Mouse (Mus musculus) embryonic fibroblast, embryonic 13.5 days (primary cell): ENCODE results near the gene Rad51d. TPM values are rescaled to one million over a fixed set of nuclear protein-coding genes. Genes with fewer than 3 reads are reported as not detected.

ENCODE experiments used
- H3K27ac ChIP-seq: 2 replicates; pipeline ENCODE4 v1.5.1; 2012; ENCODE audit warnings: low read length, control low read depth, inconsistent platforms; ENCODE audit not compliant: insufficient read depth
- H3K4me1 ChIP-seq: 2 replicates; pipeline ENCODE4 v1.6.1; 2011; ENCODE audit warnings: low read length; ENCODE audit not compliant: control insufficient read depth, insufficient read depth
- H3K4me3 ChIP-seq: 2 replicates; pipeline ENCODE4 v1.5.1; 2011; ENCODE audit warnings: mild to moderate bottlenecking, control low read depth, low read length; ENCODE audit not compliant: insufficient read depth
- CTCF ChIP-seq: IDR thresholded peaks from 2 replicates; pipeline ENCODE4 v1.5.1; 2011; ENCODE audit warnings: mild to moderate bottlenecking, control low read depth, low read length, moderate library complexity, borderline replicate concordance; ENCODE audit not compliant: insufficient read depth
- POLR2A ChIP-seq: IDR thresholded peaks from 2 replicates; pipeline ENCODE4 v1.6.1; 2011; ENCODE audit warnings: low read depth, mild to moderate bottlenecking, control low read depth, low read length, moderate library complexity
- polyA plus RNA-seq: library from polyadenylated mRNA; stranded (reverse); fragments of >200 nt; gene quantifications from 2 replicates; pipeline ENCODE4 v1.2.4, GENCODE M21; 2011; ENCODE audit warnings: low read depth; ENCODE audit not compliant: missing spikeins, insufficient read length

Gene Rad51d
- polyA plus RNA-seq, 1 experiment: 14.0 TPM

DNA sequence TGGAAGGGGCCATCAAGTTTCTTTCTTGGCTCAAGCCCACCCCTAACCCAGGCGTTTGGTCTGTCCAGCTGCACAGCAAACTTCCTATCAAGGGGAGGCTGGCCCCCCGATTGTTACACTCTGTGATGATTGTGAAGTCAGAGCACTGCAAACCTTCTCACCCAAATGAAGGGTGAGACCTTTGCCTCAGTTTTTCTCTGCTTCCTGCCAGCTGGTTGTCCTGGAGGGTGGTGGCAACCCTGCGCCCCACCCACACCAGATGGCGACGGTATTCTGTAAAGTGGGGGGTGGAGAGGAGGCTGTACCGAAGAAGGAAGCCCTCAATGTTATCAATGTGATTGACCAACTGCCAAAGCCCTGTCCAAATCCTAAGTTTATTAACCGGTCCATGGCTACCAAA is 1.5 kb upstream of the Rad51d start, which contains the start of gene Fndc8:
Fndc8 (plus strand) TSS at position 189 of the 400 bp plus-strand sequence.
- Histone ChIP-seq H3K27ac (no peak within 1 kb of the TSS), H3K4me1 (no peaks in the 10 kb centered on the region), H3K4me3 (no peak within 1 kb of the TSS)
- no peak for TF ChIP-seq POLR2A
- no peak for TF ChIP-seq CTCF

DNA sequence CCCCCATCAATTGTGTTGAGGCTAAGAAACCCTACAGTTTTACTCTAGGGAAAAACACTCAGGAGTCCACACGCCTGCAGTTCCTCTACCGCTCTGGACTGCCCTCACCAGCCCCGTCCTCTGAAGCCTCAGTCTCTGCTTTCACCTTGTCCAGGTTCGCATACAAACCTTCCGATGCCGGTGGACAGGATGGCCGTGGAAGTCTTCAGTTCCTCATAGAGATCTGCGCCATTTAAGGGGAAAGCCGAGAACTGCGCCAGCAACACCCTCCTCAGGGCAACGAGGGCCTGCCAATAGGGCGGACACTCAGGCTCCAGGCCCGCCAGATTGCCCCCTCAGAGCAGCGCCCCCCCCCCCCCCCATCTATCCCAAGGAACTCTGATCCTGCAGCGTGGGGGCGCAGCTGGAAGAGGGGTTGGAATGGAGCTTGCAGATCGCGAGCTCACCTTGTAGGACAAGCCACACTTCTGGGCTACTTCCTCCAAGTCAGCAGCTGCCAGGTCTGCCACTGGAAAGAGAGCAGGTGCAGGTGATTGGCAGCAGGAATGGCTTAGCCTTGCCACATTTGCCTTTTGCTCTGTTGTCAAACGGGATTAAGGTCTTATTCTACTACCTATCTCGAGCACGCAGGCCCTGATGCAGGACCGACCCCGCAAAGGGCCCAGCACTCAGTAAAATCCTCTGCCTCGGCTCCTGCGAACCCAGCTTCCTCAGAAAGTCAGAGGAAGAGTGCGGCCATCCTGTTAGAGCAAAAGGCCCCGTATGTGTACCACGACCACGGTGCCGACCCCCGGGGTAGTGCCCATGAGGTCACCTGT is 681 bp downstream of the Rad51d start:
- Histone ChIP-seq H3K4me1 (no peaks in the 10 kb centered on the region), H3K4me3 (peak overlapping the region; percentile 76), H3K27ac (0 out of 2 replicates have a peak overlapping the region, but pooled peaks have one; percentile 14)
- TF ChIP-seq CTCF (no peak), POLR2A (peak; percentile 43; the same call in 1 of the 2 replicates)

DNA sequence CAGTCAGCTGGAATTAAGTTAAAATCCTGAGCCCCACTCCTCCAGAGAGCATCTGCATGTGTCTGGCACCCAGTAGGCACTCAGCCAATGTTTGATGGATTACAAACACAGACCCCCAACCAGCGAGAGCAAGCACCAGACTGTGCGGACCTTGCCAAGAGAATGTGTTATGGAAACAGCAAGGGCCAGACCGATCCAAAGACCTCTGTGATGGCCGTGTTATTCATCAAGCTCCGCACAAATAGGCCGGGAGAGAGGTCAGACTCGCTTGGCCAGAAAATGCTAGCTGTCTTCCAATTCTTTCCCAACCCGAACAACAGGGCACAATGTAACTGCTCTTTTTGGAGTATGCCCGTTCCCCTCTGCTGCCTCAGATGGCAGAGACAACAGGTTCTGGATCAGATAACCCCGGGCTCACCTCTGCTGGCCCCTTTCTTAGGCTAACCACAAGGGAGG is 1.9 kb downstream of the Rad51d start:
- Histone ChIP-seq H3K27ac (no peak overlapping the region), H3K4me1 (no peaks in the 10 kb centered on the region), H3K4me3 (no peak overlapping the region)
- TF ChIP-seq POLR2A (no peak), CTCF (no peak)

DNA sequence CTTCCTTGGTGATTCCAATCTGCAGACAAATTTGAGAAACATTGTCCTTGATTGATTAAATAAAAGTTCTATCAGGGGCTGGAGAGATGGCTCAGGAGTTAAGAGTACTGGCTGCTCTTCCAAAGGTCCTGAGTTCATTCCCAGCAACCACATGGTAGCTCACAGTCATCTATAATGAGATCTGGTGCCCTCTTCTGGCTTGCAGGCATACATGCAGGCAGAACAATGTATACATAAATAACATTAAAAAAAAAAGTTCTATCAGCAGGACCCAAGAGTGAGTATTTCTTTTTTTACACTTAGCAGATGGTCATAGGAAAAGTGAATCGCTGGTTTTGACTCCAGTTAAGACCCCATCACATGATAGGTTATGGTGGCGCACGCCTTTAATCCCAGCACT is 3.9 kb downstream of the Rad51d start:
- Histone ChIP-seq H3K27ac (no peak overlapping the region), H3K4me3 (no peak overlapping the region), H3K4me1 (no peaks in the 10 kb centered on the region)
- TF ChIP-seq POLR2A: no peak
- TF ChIP-seq CTCF: no peak

DNA sequence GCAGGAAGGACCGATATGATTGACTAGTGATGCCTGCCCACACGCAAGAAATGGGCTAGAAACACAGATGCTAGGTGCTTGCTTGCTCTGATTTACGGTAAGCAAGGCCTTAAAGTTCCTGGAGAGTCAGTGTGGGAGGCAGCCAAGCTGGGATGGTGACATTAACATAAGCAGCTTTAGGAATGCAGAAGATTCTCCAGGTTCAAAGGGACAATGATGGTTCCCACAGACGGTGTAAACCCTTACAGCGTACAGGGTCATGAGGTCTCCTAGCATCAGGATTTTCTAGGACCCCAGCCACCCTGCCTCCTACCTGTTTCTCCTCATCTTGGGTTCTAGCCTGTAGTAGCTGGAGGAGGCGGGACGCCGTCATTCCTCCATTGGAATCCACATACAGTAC is 7.2 kb downstream of the Rad51d start:
- Histone ChIP-seq H3K27ac (no peak overlapping the region), H3K4me3 (no peak overlapping the region), H3K4me1 (no peaks in the 10 kb centered on the region)
- TF ChIP-seq CTCF: no peak
- TF ChIP-seq POLR2A: no peak

DNA sequence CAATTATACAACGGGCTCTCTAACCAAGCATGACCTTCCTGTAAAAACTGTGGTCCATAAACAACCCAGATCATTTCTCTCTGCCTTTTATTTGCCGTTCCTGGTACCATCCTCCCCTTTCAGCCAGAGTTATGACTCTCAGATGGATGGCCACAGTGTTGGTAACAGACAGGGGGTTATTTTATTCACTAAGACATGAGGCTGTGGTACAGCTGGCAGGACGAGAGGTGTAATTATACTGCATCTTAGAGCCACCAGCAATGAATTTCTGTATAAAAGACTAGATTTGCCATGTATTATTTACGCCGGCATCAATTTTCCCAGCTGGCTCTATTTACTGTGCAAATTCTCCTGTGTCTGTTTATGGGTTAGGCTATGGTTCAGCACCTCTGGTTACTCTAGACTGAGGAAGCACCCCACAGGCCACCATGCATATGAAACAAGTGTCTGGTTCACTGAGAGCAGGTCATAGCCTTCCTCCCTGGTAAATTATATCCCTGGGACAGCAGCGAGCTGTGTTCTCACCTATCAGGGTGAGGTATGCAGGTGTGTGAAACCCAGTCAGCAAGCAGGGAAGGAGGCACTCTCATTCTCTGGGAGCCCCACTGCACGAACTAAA is 12.6 kb downstream of the Rad51d start:
- Histone ChIP-seq H3K27ac (no peak overlapping the region), H3K4me1 (no peaks in the 10 kb centered on the region), H3K4me3 (no peak overlapping the region)
- TF ChIP-seq POLR2A: no peak
- no peak for TF ChIP-seq CTCF

DNA sequence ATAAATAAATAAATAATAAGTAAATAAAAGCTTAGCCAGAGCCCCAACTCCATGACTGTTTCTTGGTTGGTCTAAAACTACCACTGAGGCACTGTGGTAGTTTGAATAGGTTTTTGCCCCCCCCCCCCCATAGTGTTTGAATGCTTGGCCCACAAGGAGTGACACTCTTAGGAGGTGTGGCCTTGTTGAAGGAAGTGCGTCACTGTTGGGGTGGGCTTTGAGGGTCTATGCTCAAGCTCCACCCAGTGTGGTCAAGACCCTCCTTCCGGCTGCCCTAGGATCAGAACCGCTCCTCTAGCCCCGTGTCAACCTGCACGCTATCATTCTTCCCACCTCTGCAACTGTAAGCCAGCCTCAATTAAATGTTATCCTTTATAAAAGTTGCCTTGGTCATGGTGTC is 14.8 kb downstream of the Rad51d start:
- H3K4me1 ChIP-seq: no peaks in the 10 kb centered on the region
- no peak overlapping the region for H3K4me3 ChIP-seq
- TF ChIP-seq CTCF (no peak), POLR2A (no peak)
- no peak overlapping the region for H3K27ac ChIP-seq

DNA sequence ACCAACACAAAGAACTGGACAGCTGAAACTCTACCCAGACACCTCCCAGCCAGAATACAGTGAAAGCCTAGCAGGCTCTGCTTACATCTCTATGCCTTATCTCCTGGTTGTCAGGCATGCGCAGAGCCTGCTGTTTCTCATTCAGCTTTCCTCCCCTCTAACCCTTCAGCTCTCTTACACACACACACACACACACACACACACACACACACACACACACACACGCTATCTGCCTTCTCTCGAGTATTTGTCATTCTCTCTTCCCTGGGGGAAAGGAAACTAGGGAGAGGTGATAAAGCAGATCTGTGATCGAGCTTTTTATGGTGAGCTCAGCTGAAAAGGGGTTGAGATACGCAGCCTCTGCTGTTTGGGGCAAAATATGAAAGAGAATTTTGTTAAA is 15.5 kb downstream of the Rad51d start:
- no peak overlapping the region for H3K27ac ChIP-seq
- TF ChIP-seq CTCF: no peak
- H3K4me1 ChIP-seq: no peaks in the 10 kb centered on the region
- H3K4me3 ChIP-seq: no peak overlapping the region

DNA sequence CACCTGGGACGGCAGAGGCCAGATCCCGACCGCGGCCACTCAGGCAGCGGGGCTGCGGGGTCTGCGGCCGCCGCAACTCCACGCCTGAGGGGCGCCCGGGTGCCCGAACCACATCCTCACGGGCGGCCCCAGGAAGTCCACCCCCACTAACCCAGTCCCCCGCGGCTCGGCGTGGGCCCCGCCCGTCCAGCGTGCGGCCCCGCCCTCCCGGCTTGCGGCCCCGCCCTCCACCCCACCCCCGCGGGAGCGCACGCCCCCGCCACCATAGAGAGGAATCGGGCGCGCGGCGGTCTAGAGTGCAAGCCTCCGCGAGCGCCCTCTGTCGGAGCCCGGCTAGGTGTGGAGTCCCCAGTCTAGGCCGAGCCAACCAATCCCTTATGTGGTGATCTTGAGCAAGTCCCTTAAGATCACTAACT is 19.4 kb downstream of the Rad51d start, which contains the start of gene Rffl:
Rffl (minus strand) TSS at position 180 of the 416 bp plus-strand sequence.
- H3K4me3 ChIP-seq: peak within 1 kb of the TSS; percentile 60
- H3K4me1 ChIP-seq: no peaks in the 10 kb centered on the region
- H3K27ac ChIP-seq: no peak within 1 kb of the TSS; the same call in 1 of the 2 replicates
- no peak; the same call in 1 of the 2 replicates for TF ChIP-seq POLR2A
- TF ChIP-seq CTCF: peak; percentile 45
